Mouse (Mus musculus) kidney, adult 2 months (tissue): ENCODE data around the gene Arfgef2. TPM values are rescaled to one million over a fixed set of nuclear protein-coding genes. Genes with fewer than 3 reads are reported as not detected.

ENCODE experiments used
- DNase-seq: peaks from one replicate; pipeline ENCODE4 v3.0.0; 2021
- H3K27ac ChIP-seq: fragments of 200-500 bp; 2 replicates; pipeline ENCODE4 v1.5.1; 2012; ENCODE audit warnings: low read depth, low read length, control low read depth, inconsistent platforms; ENCODE audit not compliant: insufficient read depth
- H3K27me3 ChIP-seq: fragments of 200-500 bp; replicated peaks from 2 replicates; pipeline ENCODE4 v1.6.1; 2012; ENCODE audit warnings: mild to moderate bottlenecking, moderate library complexity, low read length, inconsistent platforms; ENCODE audit not compliant: control insufficient read depth, insufficient read depth
- H3K36me3 ChIP-seq: fragments of 200-500 bp; 2 replicates; pipeline ENCODE4 v1.6.1; 2012; ENCODE audit warnings: mild to moderate bottlenecking, moderate library complexity, low read length, inconsistent platforms; ENCODE audit not compliant: control insufficient read depth, insufficient read depth
- H3K4me1 ChIP-seq: fragments of 200-500 bp; 2 replicates; pipeline ENCODE4 v1.6.1; 2011; ENCODE audit warnings: low read length; ENCODE audit not compliant: control insufficient read depth, insufficient read depth
- H3K4me3 ChIP-seq: fragments of 200-500 bp; 2 replicates; pipeline ENCODE4 v1.5.1; 2011; ENCODE audit warnings: mild to moderate bottlenecking, low read depth, low read length, control low read depth; ENCODE audit not compliant: insufficient read depth
- CTCF ChIP-seq: fragments of 200-500 bp; conservative IDR thresholded peaks from 2 replicates; pipeline ENCODE4 v1.5.1; 2011; ENCODE audit warnings: low read depth, mild to moderate bottlenecking, control low read depth, low read length, moderate library complexity, mixed read lengths; ENCODE audit not compliant: insufficient read depth, insufficient read length
- POLR2A ChIP-seq: fragments of 200-500 bp; IDR thresholded peaks from one replicate; pipeline ENCODE4 v1.6.1; 2011; ENCODE audit warnings: low read depth, low read length, control low read depth
- WGBS: fragments of 180-500 bp; shearing (Covaris S2); methylation state at CpG from one replicate; pipeline ENCODE4 v1.1.7; 2018; 5-methylcytosine and 5-hydroxymethylcytosine counted together
- polyA plus RNA-seq: library from polyadenylated mRNA; depleted of rRNA; stranded (reverse); fragments of >200 nt; gene quantifications from 2 replicates; pipeline ENCODE4 v1.2.3, GENCODE M21; 2012

The Arfgef2 gene
- polyA plus RNA-seq, 1 experiment, result 17.9 TPM

- Histone ChIP-seq H3K36me3 (peaks cover 5% of the 10 kb centered on the region), H3K27me3 (no peaks in the 10 kb centered on the region), H3K4me3 (no peak overlapping the region), H3K4me1 (no peaks in the 10 kb centered on the region), H3K27ac (no peak overlapping the region)
- WGBS, result 81% methylated on average over 10 of the region's 10 CpGs
- DNase-seq, result no peak
- TF ChIP-seq POLR2A (no peak), CTCF (no peak)
Measured at GRCm38 (mm10) chr2:166876331-166876730, 70.9 kb downstream of the Arfgef2 start.

- Histone ChIP-seq H3K27ac (no peak overlapping the region), H3K4me3 (no peak overlapping the region), H3K36me3 (peaks cover 3% of the 10 kb centered on the region), H3K27me3 (no peaks in the 10 kb centered on the region), H3K4me1 (no peaks in the 10 kb centered on the region)
- WGBS, result 70% methylated on average over 7 of the region's 7 CpGs
- no peak for TF ChIP-seq POLR2A
- no peak for TF ChIP-seq CTCF
- DNase-seq, result no peak
Measured at GRCm38 (mm10) chr2:166885066-166885465, 79.7 kb downstream of the Arfgef2 start.

- 77% methylated on average over 10 of the region's 10 CpGs for WGBS
- TF ChIP-seq CTCF, result no peak
- TF ChIP-seq POLR2A, result no peak
- DNase-seq, result no peak
- H3K36me3 ChIP-seq, result peaks cover 3% of the 10 kb centered on the region
- H3K4me3 ChIP-seq, result no peak overlapping the region
- no peak overlapping the region for H3K27ac ChIP-seq
- H3K4me1 ChIP-seq, result no peaks in the 10 kb centered on the region
- no peaks in the 10 kb centered on the region for H3K27me3 ChIP-seq
Measured at GRCm38 (mm10) chr2:166885619-166886018, 80.2 kb downstream of the Arfgef2 start.

- TF ChIP-seq CTCF (no peak), POLR2A (no peak)
- Histone ChIP-seq H3K4me3 (no peak overlapping the region), H3K4me1 (no peaks in the 10 kb centered on the region), H3K27ac (no peak overlapping the region), H3K27me3 (no peaks in the 10 kb centered on the region), H3K36me3 (peaks cover 3% of the 10 kb centered on the region)
- DNase-seq, result no peak
- 85% methylated on average over 3 of the region's 3 CpGs for WGBS
Measured at GRCm38 (mm10) chr2:166886231-166886630, 80.8 kb downstream of the Arfgef2 start.

- WGBS, result 59% methylated on average over 11 of the region's 11 CpGs
- H3K27me3 ChIP-seq, result no peaks in the 10 kb centered on the region
- no peak overlapping the region for H3K27ac ChIP-seq
- peaks cover 3% of the 10 kb centered on the region for H3K36me3 ChIP-seq
- TF ChIP-seq CTCF, result peak; percentile 47
- no peak for TF ChIP-seq POLR2A
- H3K4me1 ChIP-seq, result no peaks in the 10 kb centered on the region
- H3K4me3 ChIP-seq, result no peak overlapping the region
- DNase-seq, result no peak
Measured at GRCm38 (mm10) chr2:166887816-166888215, 82.4 kb downstream of the Arfgef2 start.

- Histone ChIP-seq H3K4me1 (no peaks in the 10 kb centered on the region), H3K36me3 (no peaks in the 10 kb centered on the region; the same call in 1 of the 2 replicates), H3K27ac (no peak overlapping the region), H3K4me3 (no peak overlapping the region), H3K27me3 (no peaks in the 10 kb centered on the region)
- TF ChIP-seq CTCF, result no peak
- TF ChIP-seq POLR2A, result no peak
- WGBS, result 86% methylated on average over 9 of the region's 9 CpGs
- no peak for DNase-seq
Measured at GRCm38 (mm10) chr2:166891366-166891880, 86.0 kb downstream of the Arfgef2 start.

GRCm38 (mm10) chr2:166892158-166892680 lies 86.8 kb downstream of the Arfgef2 start:
- no peaks in the 10 kb centered on the region; the same call in 1 of the 2 replicates for H3K36me3 ChIP-seq

More at GRCm38 (mm10) chr2:166892158-166892680, 86.8 kb downstream of the Arfgef2 start:
- Histone ChIP-seq H3K4me3 (no peak overlapping the region), H3K27ac (no peak overlapping the region), H3K4me1 (no peaks in the 10 kb centered on the region), H3K27me3 (no peaks in the 10 kb centered on the region)
- WGBS, result 66% methylated on average over 8 of the region's 8 CpGs
- DNase-seq, result peak; percentile 28
- TF ChIP-seq CTCF (no peak), POLR2A (no peak)
